Mouse (Mus musculus) spleen, adult 2 months (tissue): Measurements from ENCODE around the gene Plcg2. TPM values are rescaled to one million over a fixed set of nuclear protein-coding genes. Genes with fewer than 3 reads are reported as not detected.

Source experiments
- DNase-seq, 2 experiments: peaks; one replicate each; pipeline versions ENCODE4 v3.0.0 to v3.0.0-alpha.2; 2012 to 2021; ENCODE audit warnings: low spot score in 2 of 2, low read depth in 1 of 2
- H3K27ac ChIP-seq: fragments of 200-500 bp; 2 replicates; pipeline ENCODE4 v1.5.1; 2012; ENCODE audit warnings: low read length, inconsistent platforms; ENCODE audit not compliant: insufficient read depth
- H3K27me3 ChIP-seq: fragments of 200-500 bp; 2 replicates; pipeline ENCODE4 v1.6.1; 2012; ENCODE audit warnings: mild to moderate bottlenecking, moderate library complexity, low read length, inconsistent platforms; ENCODE audit not compliant: control insufficient read depth, insufficient read depth
- H3K36me3 ChIP-seq: fragments of 200-500 bp; 2 replicates; pipeline ENCODE4 v1.6.1; 2012; ENCODE audit warnings: mild to moderate bottlenecking, low read length, inconsistent platforms; ENCODE audit not compliant: control insufficient read depth, insufficient read depth
- H3K4me1 ChIP-seq: fragments of 200-500 bp; 2 replicates; pipeline ENCODE4 v1.6.1; 2011; ENCODE audit warnings: inconsistent platforms; ENCODE audit not compliant: control insufficient read depth, insufficient read depth, insufficient read length
- H3K4me3 ChIP-seq: fragments of 200-500 bp; 2 replicates; pipeline ENCODE4 v1.5.1; 2011; ENCODE audit warnings: mild to moderate bottlenecking, inconsistent platforms; ENCODE audit not compliant: insufficient read depth, insufficient read length; ENCODE audit errors: extremely low read depth
- CTCF ChIP-seq: fragments of 200-500 bp; IDR thresholded peaks from 2 replicates; pipeline ENCODE4 v1.5.1; 2011; ENCODE audit warnings: mild to moderate bottlenecking, inconsistent platforms; ENCODE audit not compliant: insufficient read depth, insufficient read length, insufficient replicate concordance; ENCODE audit errors: extremely low read depth
- POLR2A ChIP-seq: fragments of 200-500 bp; IDR thresholded peaks from 2 replicates; pipeline ENCODE4 v1.6.1; 2011; ENCODE audit warnings: low read depth, low read length, inconsistent platforms
- WGBS: fragments of 180-500 bp; shearing (Covaris S2); methylation state at CpG from one replicate; pipeline ENCODE4 v1.1.7; 2018; 5-methylcytosine and 5-hydroxymethylcytosine counted together
- polyA plus RNA-seq: library from polyadenylated mRNA; depleted of rRNA; stranded (reverse); fragments of >200 nt; gene quantifications from 2 replicates; pipeline ENCODE4 v1.2.3, GENCODE M21; 2012

Gene Plcg2
- polyA plus RNA-seq, 1 experiment: 51.1 TPM

GRCm38 (mm10) chr8:117605201-117605600, 107.1 kb downstream of the Plcg2 start:
- TF ChIP-seq CTCF (no peak), POLR2A (no peak)
- Histone ChIP-seq H3K27ac (no peak overlapping the region), H3K27me3 (no peaks in the 10 kb centered on the region), H3K4me3 (no peak overlapping the region), H3K36me3 (peaks cover 46% of the 10 kb centered on the region), H3K4me1 (no peaks in the 10 kb centered on the region)
- 95% methylated on average over 8 of the region's 8 CpGs for WGBS
- DNase-seq: no peak

DNA sequence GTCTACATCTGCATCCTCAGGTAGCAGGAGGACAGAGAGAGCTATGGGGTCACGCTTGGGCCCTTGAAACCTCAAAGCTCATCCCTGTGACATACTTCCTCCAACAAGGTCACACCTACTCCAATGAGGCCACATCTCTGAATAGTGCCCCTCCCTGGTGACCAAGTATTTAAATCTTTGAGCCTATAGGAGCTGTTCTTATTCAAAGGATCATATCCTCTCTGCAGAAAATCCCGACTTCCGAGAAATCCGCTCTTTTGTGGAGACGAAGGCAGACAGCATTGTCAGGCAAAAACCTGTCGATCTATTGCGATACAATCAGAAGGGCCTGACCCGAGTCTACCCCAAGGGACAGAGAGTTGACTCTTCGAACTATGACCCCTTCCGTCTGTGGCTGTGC, 112.4 kb downstream of the Plcg2 start:
- TF ChIP-seq POLR2A (no peak), CTCF (no peak)
- no peaks in the 10 kb centered on the region for H3K27me3 ChIP-seq
- no peak overlapping the region for H3K4me3 ChIP-seq
- peaks cover 55% of the 10 kb centered on the region for H3K36me3 ChIP-seq
- H3K4me1 ChIP-seq: no peaks in the 10 kb centered on the region
- H3K27ac ChIP-seq: no peak overlapping the region
- 96% methylated on average over 10 of the region's 10 CpGs for WGBS
- no peak for DNase-seq

DNA sequence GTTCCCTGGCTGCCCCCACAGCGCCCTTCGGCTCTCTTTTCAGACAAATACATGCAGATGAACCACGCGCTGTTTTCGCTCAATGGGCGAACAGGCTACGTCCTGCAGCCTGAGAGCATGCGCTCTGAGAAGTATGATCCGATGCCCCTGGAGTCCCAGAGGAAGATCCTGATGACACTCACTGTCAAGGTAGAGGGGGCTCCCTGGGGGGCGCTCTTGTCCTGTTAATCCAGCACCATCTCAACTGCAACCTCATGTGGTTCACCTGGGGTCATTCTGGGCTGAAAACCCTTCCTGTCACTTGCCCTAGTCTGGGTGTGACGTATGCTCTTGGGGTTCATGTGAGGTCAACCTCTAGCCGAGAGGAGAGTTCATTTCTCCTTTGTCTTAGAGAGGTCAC, 114.8 kb downstream of the Plcg2 start:
- no peak for DNase-seq
- Histone ChIP-seq H3K4me1 (no peaks in the 10 kb centered on the region), H3K36me3 (peaks cover 65% of the 10 kb centered on the region), H3K27ac (no peak overlapping the region), H3K4me3 (no peak overlapping the region), H3K27me3 (no peaks in the 10 kb centered on the region)
- TF ChIP-seq CTCF: no peak
- no peak for TF ChIP-seq POLR2A
- 94% methylated on average over 12 of the region's 12 CpGs for WGBS

DNA sequence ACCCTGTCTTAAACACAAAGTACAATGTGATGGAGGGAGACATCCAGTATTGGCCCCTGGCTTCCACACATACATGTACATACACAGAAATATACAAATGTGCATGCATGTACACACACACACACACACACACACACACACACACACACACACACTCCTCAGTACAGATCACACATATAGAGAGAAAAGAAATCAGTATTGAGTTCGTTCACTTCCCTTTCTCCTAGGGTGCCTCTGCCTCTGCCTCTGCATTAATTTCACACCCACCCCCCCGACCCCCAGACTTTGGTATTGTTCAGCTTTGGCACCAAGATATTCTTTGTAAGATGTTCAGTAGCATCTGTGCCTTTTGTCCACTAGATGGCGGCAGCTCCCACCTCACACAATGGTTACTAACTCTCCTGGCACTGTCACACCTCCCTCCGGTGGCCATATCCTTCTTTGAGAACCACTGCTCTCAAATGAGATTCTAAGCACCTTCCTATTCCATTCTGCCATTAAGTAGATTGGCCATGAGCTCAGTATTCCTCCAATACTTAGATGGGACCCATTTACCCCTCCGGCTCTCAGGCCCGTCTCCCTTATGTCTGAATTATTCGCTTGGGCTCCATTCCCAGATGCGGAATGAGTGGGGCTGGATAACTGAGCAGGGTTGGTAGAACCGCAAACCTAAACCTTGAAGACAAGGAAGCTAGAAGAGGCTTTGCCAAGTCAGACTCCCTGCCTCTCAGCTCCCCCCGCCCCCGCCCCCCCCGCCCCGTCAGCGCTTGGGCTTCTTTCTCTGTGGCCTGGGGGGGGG, 128.1 kb downstream of the Plcg2 start:
- peak; percentile 18 to 31 for DNase-seq
- no peak overlapping the region for H3K27ac ChIP-seq
- no peak overlapping the region for H3K4me3 ChIP-seq
- TF ChIP-seq CTCF: peak; percentile 39; the same call in 1 of the 2 replicates
- no peak for TF ChIP-seq POLR2A
- WGBS: 86% methylated on average over 14 of the region's 14 CpGs
- no peaks in the 10 kb centered on the region for H3K4me1 ChIP-seq
- no peaks in the 10 kb centered on the region for H3K27me3 ChIP-seq
- H3K36me3 ChIP-seq: peaks cover 28% of the 10 kb centered on the region

GRCm38 (mm10) chr8:117627096-117627495, 129.0 kb downstream of the Plcg2 start:
- Histone ChIP-seq H3K4me3 (no peak overlapping the region), H3K36me3 (peaks cover 23% of the 10 kb centered on the region), H3K27me3 (no peaks in the 10 kb centered on the region), H3K4me1 (no peaks in the 10 kb centered on the region), H3K27ac (no peak overlapping the region)
- no peak for DNase-seq
- TF ChIP-seq POLR2A (no peak), CTCF (no peak)
- WGBS: 93% methylated on average over 9 of the region's 9 CpGs

GRCm38 (mm10) chr8:117632532-117632931, 134.4 kb downstream of the Plcg2 start:
- 76% methylated on average over 5 of the region's 5 CpGs for WGBS
- DNase-seq: no peak
- H3K27me3 ChIP-seq: no peaks in the 10 kb centered on the region
- TF ChIP-seq CTCF: no peak
- no peak for TF ChIP-seq POLR2A
- no peak overlapping the region for H3K27ac ChIP-seq
- H3K36me3 ChIP-seq: peaks cover 32% of the 10 kb centered on the region
- no peak overlapping the region for H3K4me3 ChIP-seq
- no peaks in the 10 kb centered on the region for H3K4me1 ChIP-seq

GRCm38 (mm10) chr8:117634406-117634805, 136.3 kb downstream of the Plcg2 start:
- WGBS: 96% methylated on average over 7 of the region's 7 CpGs

More at GRCm38 (mm10) chr8:117634406-117634805, 136.3 kb downstream of the Plcg2 start:
- Histone ChIP-seq H3K4me1 (no peaks in the 10 kb centered on the region), H3K27me3 (no peaks in the 10 kb centered on the region), H3K36me3 (peaks cover 32% of the 10 kb centered on the region), H3K27ac (no peak overlapping the region), H3K4me3 (no peak overlapping the region)
- no peak for DNase-seq
- TF ChIP-seq CTCF: no peak
- no peak for TF ChIP-seq POLR2A
